ENCODE assay signal across 19 mouse cellular contexts in genomic region chr8:84350960-84351359, GRCm38 (mm10). TPM values are rescaled to one million over a fixed set of nuclear protein-coding genes. Genes with fewer than 3 reads are reported as not detected.
DNase-seq lines count a peak whose midpoint lies in the region; ATAC-seq and TF ChIP-seq lines count a peak whose summit lies in the region.
"Had no signal": no experiment of that assay in that cellular context is flagged by ENCODE, and none has a peak within 500 bp of the region (broad histone marks: within the 10 kb centered on the region; RNA-seq: fewer than 3 reads in every experiment).

No protein-coding gene starts in this region.

- no peak overlapping the region for H3K4me2 ChIP-seq in liver, postnatal 0 days (ENCODE audit: low read depth, low read length)
- H3K4me2 ChIP-seq in intestine, embryonic 15.5 days (replicated peaks), result no peak overlapping the region
- no peak overlapping the region for H3K4me2 ChIP-seq in intestine, postnatal 0 days (replicated peaks; ENCODE audit: low read depth)
- H3K4me2 ChIP-seq: embryonic facial prominence, embryonic 12.5 days; forebrain, embryonic 13.5 days; forebrain, embryonic 15.5 days had no signal

- H3K9ac ChIP-seq in liver, adult 2 months (ENCODE audit: low read depth, low read length), result no peak overlapping the region
- H3K9ac ChIP-seq in liver, postnatal 0 days (replicated peaks), result no peak overlapping the region
- H3K9ac ChIP-seq in intestine, embryonic 15.5 days, result no peak overlapping the region
- H3K9ac ChIP-seq in intestine, postnatal 0 days (ENCODE audit: low read depth, low read length), result no peak overlapping the region
- H3K9ac ChIP-seq: embryonic facial prominence, embryonic 12.5 days; forebrain, embryonic 13.5 days; forebrain, embryonic 15.5 days; forebrain, postnatal 0 days had no signal

- peaks cover 6% of the 10 kb centered on the region; the same call in 1 of the 2 replicates for H3K4me1 ChIP-seq in liver, adult 2 months (ENCODE audit: control insufficient read depth, insufficient read depth, low read length)
- no peaks in the 10 kb centered on the region for H3K4me1 ChIP-seq in liver, postnatal 0 days (ENCODE audit: insufficient read depth)
- H3K4me1 ChIP-seq in intestine, embryonic 15.5 days (replicated peaks), result no peaks in the 10 kb centered on the region
- no peaks in the 10 kb centered on the region for H3K4me1 ChIP-seq in intestine, postnatal 0 days (replicated peaks; ENCODE audit: control insufficient read depth, insufficient read depth, low read length)
- peaks cover 4% of the 10 kb centered on the region; the same call in 1 of the 2 replicates for H3K4me1 ChIP-seq in midbrain, embryonic 10.5 days
- H3K4me1 ChIP-seq: embryonic facial prominence, embryonic 10.5 days; embryonic facial prominence, embryonic 12.5 days; forebrain, embryonic 13.5 days; forebrain, embryonic 15.5 days had no signal

- H3K4me3 ChIP-seq in liver, adult 2 months (ENCODE audit: insufficient read depth, low read depth, low read length), result no peak overlapping the region
- H3K4me3 ChIP-seq in liver, postnatal 0 days (ENCODE audit: low read depth, low read length), result no peak overlapping the region
- no peak overlapping the region for H3K4me3 ChIP-seq in intestine, embryonic 15.5 days (replicated peaks)
- H3K4me3 ChIP-seq in intestine, postnatal 0 days (ENCODE audit: low read depth, low read length), result no peak overlapping the region
- H3K4me3 ChIP-seq in midbrain, embryonic 10.5 days, result no peak overlapping the region
- H3K4me3 ChIP-seq: embryonic facial prominence, embryonic 10.5 days; embryonic facial prominence, embryonic 12.5 days; forebrain, embryonic 13.5 days; forebrain, embryonic 15.5 days had no signal

- no peaks in the 10 kb centered on the region for H3K79me2 ChIP-seq in liver, adult 2 months (ENCODE audit: control insufficient read depth, insufficient read depth, low read length)

- TF ChIP-seq EP300 in liver, postnatal 0 days (IDR thresholded peaks at IDR 0.05; ENCODE audit: low read depth), result no peak

- TF ChIP-seq CTCF in liver, adult 2 months (IDR thresholded peaks at IDR 0.05; ENCODE audit: low read depth, low read length), result no peak
- no peak for TF ChIP-seq CTCF in liver, postnatal 0 days (IDR thresholded peaks at IDR 0.05; ENCODE audit: low read depth)
- TF ChIP-seq CTCF in intestine, postnatal 0 days (IDR thresholded peaks at IDR 0.05; ENCODE audit: low read depth), result no peak

- ATAC-seq in liver, postnatal 0 days, result no peak
- ATAC-seq in intestine, embryonic 15.5 days, result peak; percentile 59
- ATAC-seq in intestine, postnatal 0 days, result 0 out of 2 replicates have a peak, but pooled peaks have one; percentile 36
- ATAC-seq: forebrain, embryonic 13.5 days; forebrain, embryonic 15.5 days; forebrain, postnatal 0 days had no signal

- DNase-seq in liver, adult 2 months (ENCODE audit: extremely low read depth, low read depth, low spot score), result peak; percentile 24
- no peak for DNase-seq in liver, postnatal 0 days
- DNase-seq in thymus, postnatal 25 days, result no peak
- DNase-seq in midbrain, embryonic 10.5 days (ENCODE audit: low spot score), result no peak
- no peak for DNase-seq in B cell, adult 2 months
- DNase-seq: adrenal gland, adult 8-10 months; adrenal gland, postnatal 14 days; adrenal gland, postnatal 36 days; cerebellum, adult 11-12 months; cerebellum, adult 2 months; cerebellum, adult 9-10 months; cerebellum, postnatal 10 days; forebrain, postnatal 0 days had no signal

- no peaks in the 10 kb centered on the region for H3K9me3 ChIP-seq in liver, postnatal 0 days (ENCODE audit: low read length)
- no peaks in the 10 kb centered on the region for H3K9me3 ChIP-seq in intestine, embryonic 15.5 days
- H3K9me3 ChIP-seq in intestine, postnatal 0 days (ENCODE audit: control insufficient read depth), result no peaks in the 10 kb centered on the region
- H3K9me3 ChIP-seq in midbrain, embryonic 10.5 days (replicated peaks), result no peaks in the 10 kb centered on the region
- H3K9me3 ChIP-seq: embryonic facial prominence, embryonic 10.5 days; embryonic facial prominence, embryonic 12.5 days; forebrain, embryonic 13.5 days; forebrain, embryonic 15.5 days had no signal

- H3K27me3 ChIP-seq in liver, adult 2 months (ENCODE audit: control insufficient read depth, insufficient read depth, low read length), result no peaks in the 10 kb centered on the region
- H3K27me3 ChIP-seq in liver, postnatal 0 days (ENCODE audit: insufficient read depth, low read length), result no peaks in the 10 kb centered on the region
- H3K27me3 ChIP-seq in intestine, embryonic 15.5 days (replicated peaks), result no peaks in the 10 kb centered on the region
- H3K27me3 ChIP-seq in intestine, postnatal 0 days (replicated peaks; ENCODE audit: control insufficient read depth, insufficient read depth, low read length), result no peaks in the 10 kb centered on the region
- H3K27me3 ChIP-seq in midbrain, embryonic 10.5 days (ENCODE audit: low read depth, poor library complexity, severe bottlenecking), result no peaks in the 10 kb centered on the region

- H3K27ac ChIP-seq in liver, adult 2 months (replicated peaks; ENCODE audit: insufficient read depth, low read depth, low read length), result no peak overlapping the region
- no peak overlapping the region for H3K27ac ChIP-seq in liver, postnatal 0 days (ENCODE audit: low read depth)
- H3K27ac ChIP-seq in intestine, embryonic 15.5 days, result no peak overlapping the region
- H3K27ac ChIP-seq in intestine, postnatal 0 days (ENCODE audit: low read depth, low read length), result no peak overlapping the region
- H3K27ac ChIP-seq in midbrain, embryonic 10.5 days (replicated peaks), result no peak overlapping the region
- H3K27ac ChIP-seq: embryonic facial prominence, embryonic 10.5 days; embryonic facial prominence, embryonic 12.5 days; forebrain, embryonic 13.5 days; forebrain, embryonic 15.5 days had no signal

- no peaks in the 10 kb centered on the region for H3K36me3 ChIP-seq in liver, adult 2 months (ENCODE audit: control insufficient read depth, insufficient read depth, low read length)
- no peaks in the 10 kb centered on the region for H3K36me3 ChIP-seq in liver, postnatal 0 days (replicated peaks; ENCODE audit: insufficient read depth, low read length)
- no peaks in the 10 kb centered on the region for H3K36me3 ChIP-seq in intestine, embryonic 15.5 days
- H3K36me3 ChIP-seq in intestine, postnatal 0 days (ENCODE audit: control insufficient read depth, insufficient read depth), result no peaks in the 10 kb centered on the region
- H3K36me3 ChIP-seq in midbrain, embryonic 10.5 days, result no peaks in the 10 kb centered on the region
- H3K36me3 ChIP-seq: embryonic facial prominence, embryonic 10.5 days; embryonic facial prominence, embryonic 12.5 days; forebrain, embryonic 15.5 days had no signal

- TF ChIP-seq POLR2A in liver, adult 2 months (IDR thresholded peaks at IDR 0.05; ENCODE audit: extremely low read depth, insufficient read depth, low read length), result no peak

- 25% methylated on average over 4 of the region's 4 CpGs for WGBS in liver, adult 2 months
- 55% methylated on average over 4 of the region's 4 CpGs for WGBS in liver, postnatal 0 days (ENCODE audit: insufficient replicate concordance)
- 55% methylated on average over 4 of the region's 4 CpGs for WGBS in intestine, embryonic 15.5 days
- WGBS in intestine, postnatal 0 days, result 42% methylated on average over 4 of the region's 4 CpGs
- WGBS in midbrain, embryonic 10.5 days, result 86% methylated on average over 4 of the region's 4 CpGs

RNA-seq across cellular contexts. Expression of gene Cacna1a, which starts 37.3 kb away (rescaled TPM):
- 0.20 and 0.28 TPM in 2 replicates for total RNA-seq in liver, adult 2 months (2014; rRNA removed)
- 2.1 and 3.2 TPM in 2 replicates for polyA plus RNA-seq in liver, adult 2 months (2012; rRNA removed)
- polyA plus RNA-seq in liver, postnatal 0 days (2015; fragmentation: Nextera tagmentation; extraction: Ambion mirVana), result 0.49 and 0.92 TPM in 2 replicates
- polyA plus RNA-seq in intestine, embryonic 15.5 days (2015; fragmentation: Nextera tagmentation; extraction: Ambion mirVana), result 3.3 and 4.5 TPM in 2 replicates
- polyA plus RNA-seq in intestine, postnatal 0 days (2015; fragmentation: Nextera tagmentation; extraction: Ambion mirVana), result 2.4 and 2.8 TPM in 2 replicates
- 6.9 and 9.2 TPM in 2 replicates for polyA plus RNA-seq in midbrain, embryonic 10.5 days (2016; fragmentation: Nextera tagmentation; extraction: Ambion mirVana)
